Mouse (Mus musculus) spleen, adult 18-20 months (tissue): Measurements from ENCODE around the gene Exosc5.
A peak's percentile ranks its signal among the peaks of the same experiment; 100 is the strongest.

Experiments
- DNase-seq, 2 experiments: peaks; one replicate each; pipeline ENCODE4 v3.0.0; 2022; ENCODE audit warnings: mixed read lengths in 2 of 2

The Exosc5 gene

GRCm38 (mm10) chr7:25707581-25708292, 48.8 kb downstream of the Exosc5 start:
- no peak for DNase-seq

GRCm38 (mm10) chr7:25709961-25710360, 51.0 kb downstream of the Exosc5 start:
- DNase-seq = no peak

- DNase-seq = no peak
These were observed 51.7 kb downstream of the Exosc5 start for GRCm38 (mm10) chr7:25710519-25711130.

GRCm38 (mm10) chr7:25711165-25711564, 52.2 kb downstream of the Exosc5 start:
- DNase-seq = no peak

- no peak for DNase-seq
These were observed 52.8 kb downstream of the Exosc5 start for GRCm38 (mm10) chr7:25711731-25712197.

GRCm38 (mm10) chr7:25712801-25713200, 53.8 kb downstream of the Exosc5 start:
- no peak for DNase-seq

GRCm38 (mm10) chr7:25714581-25714980, 55.6 kb downstream of the Exosc5 start:
- no peak for DNase-seq

- no peak for DNase-seq
These were observed 56.8 kb downstream of the Exosc5 start for GRCm38 (mm10) chr7:25715731-25716271.

- DNase-seq = no peak
These were observed 58.5 kb downstream of the Exosc5 start for GRCm38 (mm10) chr7:25717478-25717877.

GRCm38 (mm10) chr7:25718788-25719417, 59.9 kb downstream of the Exosc5 start, which contains the start of gene Ccdc97:
Gene Ccdc97 (minus strand): TSS chr7:25719088.
- DNase-seq = peak; percentile 84 to 86

GRCm38 (mm10) chr7:25719761-25720610, 61.0 kb downstream of the Exosc5 start:
- peak; percentile 49 to 74 for DNase-seq

- DNase-seq = no peak
These were observed 61.8 kb downstream of the Exosc5 start for GRCm38 (mm10) chr7:25720760-25721159.
